Mouse (Mus musculus) fibroblast of lung, adult 2 months (primary cell): Measurements from ENCODE around the gene Fxyd4.

Source experiments
- DNase-seq: peaks from one replicate; pipeline ENCODE4 v3.0.0-alpha.2; 2011; ENCODE audit warnings: low read depth

The Fxyd4 gene

GRCm38 (mm10) chr6:117891369-117892160 lies 45.9 kb downstream of the Fxyd4 start:
- DNase-seq = no peak

GRCm38 (mm10) chr6:117890257-117890656 lies 47.2 kb downstream of the Fxyd4 start:
- DNase-seq = no peak

- DNase-seq = no peak
These were observed 48.8 kb downstream of the Fxyd4 start for GRCm38 (mm10) chr6:117888642-117889096.

- no peak for DNase-seq
These were observed 49.5 kb downstream of the Fxyd4 start for GRCm38 (mm10) chr6:117888032-117888431.

- no peak for DNase-seq
These were observed 51.5 kb downstream of the Fxyd4 start for GRCm38 (mm10) chr6:117885943-117886342.
